Mouse (Mus musculus) hematopoietic multipotent progenitor cell, adult 10-12 weeks (in vitro differentiated cells): Measurements from ENCODE around the gene Adam6a. TPM values are rescaled to one million over a fixed set of nuclear protein-coding genes. Genes with fewer than 3 reads are reported as not detected.

Source experiments
- polyA plus RNA-seq: library from polyadenylated mRNA; stranded (reverse); fragments of >175 nt; gene quantifications from 2 replicates; pipeline ENCODE4 v1.2.3, GENCODE M21; 2012; ENCODE audit warnings: low replicate concordance

Adam6a gene
- not detected in 2 replicates for polyA plus RNA-seq

GRCm38 (mm10) chr12:113543608-113544007, at the start of gene Adam6a:
TSS of gene Adam6a (plus strand) at chr12:113543908.

Other genes starting within 250 kb of the Adam6a start
- gene Adam6b, start 54.4 kb upstream of the Adam6a start, polyA plus RNA-seq = 0.13 and 0.15 TPM in 2 replicates